Comparison of ENCODE assay signal across 11 mouse cellular contexts in the genomic region with DNA sequence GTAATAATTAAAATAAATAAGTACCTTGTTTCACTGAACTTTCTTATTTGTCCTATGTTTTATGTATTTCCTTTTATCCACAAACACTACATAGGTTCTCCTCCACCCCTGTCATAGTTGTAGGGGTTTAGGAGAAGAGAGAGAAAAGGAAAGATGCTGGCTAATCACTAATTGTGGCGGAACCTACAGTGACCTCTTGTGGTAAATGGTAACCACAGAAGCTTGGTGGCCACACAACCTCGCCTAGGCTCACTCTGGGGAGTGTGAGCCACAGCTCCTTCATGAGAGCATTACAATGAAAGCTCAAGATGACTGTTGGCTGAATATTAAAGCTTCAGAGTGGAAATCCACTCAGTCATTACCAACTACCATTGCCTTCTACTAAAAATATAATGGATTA. TPM values are rescaled to one million over a fixed set of nuclear protein-coding genes. Genes with fewer than 3 reads are reported as not detected.
DNase-seq lines count a peak whose midpoint lies in the region; ATAC-seq and TF ChIP-seq lines count a peak whose summit lies in the region.
"Had no signal": no experiment of that assay in that cellular context is flagged by ENCODE, and none has a peak within 500 bp of the region (broad histone marks: within the 10 kb centered on the region; RNA-seq: fewer than 3 reads in every experiment).

No protein-coding gene starts in this region.

- H3K4me2 ChIP-seq in forebrain, embryonic 14.5 days (ENCODE audit: low read length): no peak overlapping the region
- H3K4me2 ChIP-seq in forebrain, embryonic 16.5 days (ENCODE audit: low read length): no peak overlapping the region

- WGBS in forebrain, embryonic 14.5 days: 25% methylated on average over 2 of the region's 2 CpGs
- 32% methylated on average over 2 of the region's 2 CpGs for WGBS in forebrain, embryonic 16.5 days

- no peak overlapping the region for H3K9ac ChIP-seq in forebrain, embryonic 14.5 days (ENCODE audit: low read length)
- no peak overlapping the region for H3K9ac ChIP-seq in forebrain, embryonic 16.5 days (replicated peaks; ENCODE audit: low read depth, low read length)
- no peak overlapping the region for H3K9ac ChIP-seq in ES-E14 (ENCODE audit: insufficient read depth, low read depth, low read length, poor library complexity, severe bottlenecking)

- in situ Hi-C loops in ES-E14 (cut with MboI; ENCODE audit: low sequenced_read_pairs in 2 of 2, unreplicated experiment in 2 of 2): no loop called here

- DNase-seq in forebrain, embryonic 14.5 days (ENCODE audit: low spot score): peak; percentile 45
- DNase-seq in layer of hippocampus, adult 9-11 months: peak; percentile 3
- no peak for DNase-seq in layer of hippocampus, postnatal 36 days
- DNase-seq in ES-E14 (ENCODE audit: low read depth, low spot score): no peak
- DNase-seq in fibroblast of lung, adult 2 months (ENCODE audit: low read depth): peak; percentile 5
- no peak for DNase-seq in ovary, adult 18-20 months (ENCODE audit: low spot score)
- no peak for DNase-seq in testis, postnatal 14 days (ENCODE audit: low spot score)
- DNase-seq: lung, postnatal 36 days had no signal

- no peaks in the 10 kb centered on the region for H3K27me3 ChIP-seq in forebrain, embryonic 14.5 days (replicated peaks; ENCODE audit: control insufficient read depth, insufficient read depth, low read length)
- H3K27me3 ChIP-seq in forebrain, embryonic 16.5 days (replicated peaks; ENCODE audit: control insufficient read depth, insufficient read depth, low read length): no peaks in the 10 kb centered on the region

- H3K27ac ChIP-seq in forebrain, embryonic 14.5 days (ENCODE audit: low read depth, low read length): no peak overlapping the region
- H3K27ac ChIP-seq in forebrain, embryonic 16.5 days (ENCODE audit: low read length): no peak overlapping the region
- H3K27ac ChIP-seq in ES-E14 (ENCODE audit: insufficient read depth, low read depth, low read length, poor library complexity, severe bottlenecking): no peak overlapping the region

- no peaks in the 10 kb centered on the region for H3K9me3 ChIP-seq in forebrain, embryonic 14.5 days (replicated peaks; ENCODE audit: control insufficient read depth, low read length)
- no peaks in the 10 kb centered on the region for H3K9me3 ChIP-seq in forebrain, embryonic 16.5 days (ENCODE audit: control insufficient read depth, low read length)
- no peaks in the 10 kb centered on the region for H3K9me3 ChIP-seq in ES-E14 (ENCODE audit: control insufficient read depth, insufficient read depth, low read depth, low read length)
- H3K9me3 ChIP-seq: G1E had no signal

- no peak for ATAC-seq in forebrain, embryonic 14.5 days
- ATAC-seq in forebrain, embryonic 16.5 days: no peak

- H3K36me3 ChIP-seq in forebrain, embryonic 14.5 days (ENCODE audit: control insufficient read depth, insufficient read depth, low read length): no peaks in the 10 kb centered on the region
- H3K36me3 ChIP-seq in forebrain, embryonic 16.5 days (ENCODE audit: control insufficient read depth, insufficient read depth): no peaks in the 10 kb centered on the region
- H3K36me3 ChIP-seq in ES-E14 (ENCODE audit: control insufficient read depth, insufficient read depth, low read length, poor library complexity, severe bottlenecking): no peaks in the 10 kb centered on the region
- H3K36me3 ChIP-seq: G1E had no signal

- no peak overlapping the region for H3K4me3 ChIP-seq in forebrain, embryonic 14.5 days (ENCODE audit: low read depth, low read length)
- no peak overlapping the region for H3K4me3 ChIP-seq in forebrain, embryonic 16.5 days (replicated peaks; ENCODE audit: low read length)
- no peak overlapping the region for H3K4me3 ChIP-seq in ES-E14 (ENCODE audit: insufficient read depth in 1 of 2, low read depth in 1 of 2, low read length in 2 of 2, poor library complexity in 1 of 2, severe bottlenecking in 1 of 2)

- H3K4me1 ChIP-seq in forebrain, embryonic 14.5 days (ENCODE audit: control insufficient read depth, insufficient read depth, low read length): peaks cover 4% of the 10 kb centered on the region; the same call in 1 of the 2 replicates
- H3K4me1 ChIP-seq in forebrain, embryonic 16.5 days (replicated peaks; ENCODE audit: control insufficient read depth, insufficient read depth, low read length): peaks cover 3% of the 10 kb centered on the region; the same call in 1 of the 2 replicates
- no peaks in the 10 kb centered on the region for H3K4me1 ChIP-seq in ES-E14 (ENCODE audit: control insufficient read depth in 2 of 2, insufficient read depth in 2 of 2, low read length in 2 of 2, poor library complexity in 1 of 2)

TF ChIP-seq in ES-E14, 5 proteins besides CTCF, POLR2A, EP300 and RAD21:
- TF ChIP-seq HCFC1 (IDR thresholded peaks at IDR 0.05; ENCODE audit: borderline replicate concordance, insufficient read depth, low read length): no peak
- no peak for TF ChIP-seq ZNF384 (IDR thresholded peaks at IDR 0.05; ENCODE audit: low read depth, low read length)
- peak; percentile 89; the same call in 1 of the 2 replicates for TF ChIP-seq MAFK (IDR thresholded peaks at IDR 0.05; ENCODE audit: insufficient read depth, low read depth, low read length)

RNA-seq across cellular contexts. Expression of a gene that starts 6.2 kb away (rescaled TPM):
- 0.77 and 1.8 TPM in 2 replicates for polyA plus RNA-seq in forebrain, embryonic 14.5 days (2014; fragmentation: Nextera tagmentation; extraction: Ambion mirVana)
- 2.9 and 4.2 TPM in 2 replicates for polyA plus RNA-seq in forebrain, embryonic 16.5 days (2015; fragmentation: Nextera tagmentation; extraction: Ambion mirVana)
- total RNA-seq in layer of hippocampus, postnatal 36 days (2021): 10 to 100 TPM; 12.4 to 13.5 TPM
- 0.11 and 0.18 TPM in 2 replicates for total RNA-seq in ES-E14 (2012; rRNA removed)
- total RNA-seq: G1E had no signal
- polyA plus RNA-seq: G1E; heart, embryonic 16.5 days had no signal

Comparison
In these comparisons a context has a peak if more than half of its experiments do, and no peak if none do; other contexts are left out.
1. DNase-seq: peak in forebrain, embryonic 14.5 days (single experiment), layer of hippocampus, adult 9-11 months (single experiment) and fibroblast of lung, adult 2 months (single experiment); none in layer of hippocampus, postnatal 36 days (0 of 2), ES-E14 (single experiment), ovary, adult 18-20 months (single experiment) and testis, postnatal 14 days (single experiment).
2. RNA of a gene that starts 6.2 kb away (total RNA-seq): 12.4 to 13.5 TPM in layer of hippocampus, postnatal 36 days; 0.11 to 0.18 TPM in ES-E14; every median in the first group is over 10 times any median in the second.